Mouse (Mus musculus) liver, adult 2 months (tissue): ENCODE data around the gene Plppr1. TPM values are rescaled to one million over a fixed set of nuclear protein-coding genes. Genes with fewer than 3 reads are reported as not detected.

Source experiments
- DNase-seq: peaks from one replicate; pipeline ENCODE4 v3.0.0-alpha.2; 2011; ENCODE audit warnings: low read depth, low spot score; ENCODE audit errors: extremely low read depth
- H3K27ac ChIP-seq: fragments of 200-500 bp; replicated peaks from 2 replicates; pipeline ENCODE4 v1.5.1; 2012; ENCODE audit warnings: low read depth, mild to moderate bottlenecking, control low read depth, inconsistent platforms, low read length; ENCODE audit not compliant: insufficient read depth
- H3K27me3 ChIP-seq: fragments of 200-500 bp; 2 replicates; pipeline ENCODE4 v1.6.1; 2012; ENCODE audit warnings: mild to moderate bottlenecking, moderate library complexity, low read length, inconsistent platforms; ENCODE audit not compliant: control insufficient read depth, insufficient read depth
- H3K36me3 ChIP-seq: fragments of 200-500 bp; 2 replicates; pipeline ENCODE4 v1.6.1; 2012; ENCODE audit warnings: low read length, inconsistent platforms; ENCODE audit not compliant: control insufficient read depth, insufficient read depth
- H3K4me1 ChIP-seq: fragments of 200-500 bp; 2 replicates; pipeline ENCODE4 v1.6.1; 2011; ENCODE audit warnings: low read length; ENCODE audit not compliant: control insufficient read depth, insufficient read depth
- H3K4me3 ChIP-seq: fragments of 200-500 bp; 2 replicates; pipeline ENCODE4 v1.5.1; 2011; ENCODE audit warnings: low read depth, mild to moderate bottlenecking, control low read depth, low read length, moderate library complexity; ENCODE audit not compliant: insufficient read depth
- H3K79me2 ChIP-seq: fragments of 200-500 bp; 2 replicates; pipeline ENCODE4 v1.6.1; 2012; ENCODE audit warnings: inconsistent platforms, mild to moderate bottlenecking, low read length, moderate library complexity; ENCODE audit not compliant: control insufficient read depth, insufficient read depth
- H3K9ac ChIP-seq: fragments of 200-500 bp; 2 replicates; pipeline ENCODE4 v1.6.1; 2012; ENCODE audit warnings: low read depth, mild to moderate bottlenecking, control low read depth, inconsistent platforms, low read length
- CTCF ChIP-seq: fragments of 200-500 bp; IDR thresholded peaks from 2 replicates; pipeline ENCODE4 v1.5.1; 2011; ENCODE audit warnings: low read depth, low read length, control low read depth
- POLR2A ChIP-seq: fragments of 200-500 bp; IDR thresholded peaks from 2 replicates; pipeline ENCODE4 v1.6.1; 2011; ENCODE audit warnings: low read length, control low read depth; ENCODE audit not compliant: insufficient read depth; ENCODE audit errors: extremely low read depth
- WGBS: fragments of 180-500 bp; shearing (Covaris S2); methylation state at CpG from one replicate; pipeline ENCODE4 v1.1.7; 2018; 5-methylcytosine and 5-hydroxymethylcytosine counted together
- polyA plus RNA-seq: library from polyadenylated mRNA; depleted of rRNA; stranded (reverse); fragments of >200 nt; gene quantifications from 2 replicates; pipeline ENCODE4 v1.2.3, GENCODE M21; 2012
- total RNA-seq: library from RNA; depleted of rRNA; stranded (reverse); fragments of >200 nt; gene quantifications from 2 replicates; pipeline ENCODE4 v1.2.3, GENCODE M21; 2014

Gene Plppr1
- total and polyA plus RNA-seq, 2 experiments: under 0.01 TPM; not detected in 1

GRCm38 (mm10) chr4:49233032-49233406, 173.9 kb downstream of the Plppr1 start:
- no peak overlapping the region for H3K27ac ChIP-seq
- TF ChIP-seq CTCF (no peak), POLR2A (no peak)
- no peaks in the 10 kb centered on the region for H3K36me3 ChIP-seq
- H3K9ac ChIP-seq: no peak overlapping the region
- no peaks in the 10 kb centered on the region for H3K4me1 ChIP-seq
- H3K27me3 ChIP-seq: no peaks in the 10 kb centered on the region
- 36% methylated on average over 3 of the region's 3 CpGs for WGBS
- DNase-seq: no peak
- H3K79me2 ChIP-seq: no peaks in the 10 kb centered on the region
- no peak overlapping the region for H3K4me3 ChIP-seq

GRCm38 (mm10) chr4:49238111-49238510, 179.0 kb downstream of the Plppr1 start:
- Histone ChIP-seq H3K4me3 (no peak overlapping the region), H3K36me3 (no peaks in the 10 kb centered on the region), H3K4me1 (no peaks in the 10 kb centered on the region), H3K9ac (no peak overlapping the region), H3K27me3 (no peaks in the 10 kb centered on the region), H3K27ac (no peak overlapping the region), H3K79me2 (no peaks in the 10 kb centered on the region)
- no peak for TF ChIP-seq CTCF
- TF ChIP-seq POLR2A: no peak
- DNase-seq: no peak
- WGBS: 97% methylated on average over 4 of the region's 4 CpGs

- Histone ChIP-seq H3K36me3 (no peaks in the 10 kb centered on the region), H3K9ac (no peak overlapping the region), H3K4me3 (no peak overlapping the region), H3K79me2 (no peaks in the 10 kb centered on the region), H3K27me3 (no peaks in the 10 kb centered on the region), H3K27ac (no peak overlapping the region), H3K4me1 (no peaks in the 10 kb centered on the region)
- DNase-seq: no peak
- no peak for TF ChIP-seq POLR2A
- TF ChIP-seq CTCF: no peak
- 91% methylated on average over 5 of the region's 5 CpGs for WGBS
Measured at GRCm38 (mm10) chr4:49239451-49239850, 180.4 kb downstream of the Plppr1 start.

- no peaks in the 10 kb centered on the region for H3K79me2 ChIP-seq
- H3K4me1 ChIP-seq: no peaks in the 10 kb centered on the region
- no peak for TF ChIP-seq POLR2A
- no peak for TF ChIP-seq CTCF
- H3K9ac ChIP-seq: no peak overlapping the region
- H3K36me3 ChIP-seq: no peaks in the 10 kb centered on the region
- WGBS: 58% methylated on average over 5 of the region's 5 CpGs
- H3K4me3 ChIP-seq: no peak overlapping the region
- no peaks in the 10 kb centered on the region for H3K27me3 ChIP-seq
- no peak for DNase-seq
- H3K27ac ChIP-seq: no peak overlapping the region
Measured at GRCm38 (mm10) chr4:49244791-49245190, 185.7 kb downstream of the Plppr1 start.

GRCm38 (mm10) chr4:49245274-49245673, 186.2 kb downstream of the Plppr1 start:
- H3K79me2 ChIP-seq: no peaks in the 10 kb centered on the region
- WGBS: 86% methylated on average over 2 of the region's 2 CpGs
- no peaks in the 10 kb centered on the region for H3K4me1 ChIP-seq
- no peaks in the 10 kb centered on the region for H3K27me3 ChIP-seq
- no peak overlapping the region for H3K27ac ChIP-seq
- no peak for TF ChIP-seq CTCF
- no peak for DNase-seq
- H3K36me3 ChIP-seq: no peaks in the 10 kb centered on the region
- H3K9ac ChIP-seq: no peak overlapping the region
- no peak overlapping the region for H3K4me3 ChIP-seq

- no peaks in the 10 kb centered on the region for H3K27me3 ChIP-seq
- H3K79me2 ChIP-seq: no peaks in the 10 kb centered on the region
- H3K36me3 ChIP-seq: no peaks in the 10 kb centered on the region
- WGBS: 45% methylated on average over 3 of the region's 3 CpGs
- no peak overlapping the region for H3K4me3 ChIP-seq
- no peak overlapping the region for H3K27ac ChIP-seq
- TF ChIP-seq POLR2A (no peak), CTCF (peak; percentile 21; the same call in 1 of the 2 replicates)
- H3K4me1 ChIP-seq: no peaks in the 10 kb centered on the region
- H3K9ac ChIP-seq: no peak overlapping the region
- peak; percentile 16 for DNase-seq
Measured at GRCm38 (mm10) chr4:49251262-49251661, 192.2 kb downstream of the Plppr1 start.
